Mouse (Mus musculus) kidney, adult 9 months (tissue): ENCODE measurements at regions not wholly inside any gene's neighbourhood (a gene's known extent, or its start where the extent isn't known, plus 50 kb on each side); places are given as distances from the start of the nearest gene placed in this dataset.

Experiments
- DNase-seq: peaks from one replicate; pipeline ENCODE4 v3.0.0; 2022

DNA sequence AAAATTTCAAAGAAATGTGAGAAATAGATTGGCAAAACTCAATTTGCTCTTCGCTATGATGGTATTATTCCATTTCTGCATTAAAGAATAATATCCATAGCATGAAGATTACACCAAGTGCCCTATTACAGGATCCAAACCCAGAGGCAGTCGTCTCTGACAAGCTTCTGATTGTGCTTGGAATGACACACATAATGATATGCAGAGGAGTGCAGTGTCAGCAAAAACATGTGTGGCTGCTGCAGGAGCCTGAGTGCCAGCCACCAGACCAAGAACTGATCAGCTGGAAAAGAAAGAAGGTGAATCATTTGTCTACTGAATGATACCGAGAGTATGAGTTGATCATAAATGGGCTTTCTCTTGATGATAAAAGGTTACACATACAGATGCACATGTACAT, 137.3 kb downstream of the Il15 start:
- DNase-seq: no peak

DNA sequence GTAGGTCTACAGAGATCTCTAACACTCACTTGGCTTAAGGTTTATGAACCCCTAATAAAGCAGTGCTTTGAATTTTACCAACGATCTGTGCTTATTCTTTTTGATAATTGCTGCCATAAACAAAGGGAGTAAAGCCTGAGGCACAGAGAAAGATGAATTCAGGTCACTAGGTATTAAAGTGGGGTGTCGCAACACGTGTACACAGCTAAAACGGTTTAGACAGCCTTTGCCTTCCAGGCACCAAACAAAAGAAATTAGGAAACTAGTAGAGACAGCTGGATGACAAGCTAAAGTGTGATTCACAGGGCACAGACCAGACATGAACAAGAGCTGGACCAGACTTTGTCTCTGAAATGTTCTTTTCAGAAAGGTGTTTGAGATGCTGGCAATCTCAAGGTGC, 140.8 kb downstream of the Il15 start:
- no peak for DNase-seq

DNA sequence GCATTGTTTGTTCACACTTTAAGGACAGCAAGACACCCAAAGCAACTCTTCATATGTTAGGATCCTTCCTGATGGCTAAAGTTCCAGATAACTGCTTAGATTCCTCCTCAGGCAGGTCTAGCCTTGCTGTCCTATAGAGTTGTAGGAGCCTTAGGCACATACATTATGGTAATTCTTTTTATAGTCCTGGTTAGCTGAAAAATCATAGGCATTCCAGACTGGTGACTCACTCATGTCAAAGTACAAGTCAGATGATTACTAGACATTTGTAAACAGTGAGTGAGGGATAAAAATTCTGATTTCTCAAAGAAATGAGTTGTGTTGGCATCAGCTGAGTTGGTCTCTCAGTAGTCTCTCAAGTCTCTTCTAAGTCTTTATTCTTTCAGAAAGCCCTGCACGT, 142.4 kb downstream of the Il15 start:
- no peak for DNase-seq

GRCm38 (mm10) chr8:82255815-82256214, 147.2 kb downstream of the Il15 start:
- peak; percentile 20 for DNase-seq

DNA sequence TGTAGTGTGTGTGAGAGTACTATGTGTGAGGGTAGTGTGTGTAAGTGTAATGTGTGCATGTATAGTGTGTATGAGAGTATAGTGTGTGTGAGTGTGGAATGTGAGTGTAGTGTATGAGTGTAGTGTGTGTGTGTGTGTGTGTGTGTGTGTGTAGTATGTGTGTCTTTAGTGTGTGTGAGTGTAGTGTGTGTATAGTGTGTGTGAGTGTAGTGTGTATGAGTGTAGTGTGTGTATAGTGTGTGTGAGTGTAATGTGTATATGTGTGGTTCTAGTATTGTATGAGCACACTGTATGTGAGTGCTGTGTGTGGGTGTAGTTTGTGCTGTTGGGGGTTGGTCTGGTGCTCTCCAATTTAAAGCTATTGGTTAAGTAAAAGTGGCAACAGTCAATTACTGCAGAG, 150.6 kb downstream of the Il15 start:
- no peak for DNase-seq

- DNase-seq: no peak
Observed at GRCm38 (mm10) chr8:82249841-82250577, 153.0 kb downstream of the Il15 start.

DNA sequence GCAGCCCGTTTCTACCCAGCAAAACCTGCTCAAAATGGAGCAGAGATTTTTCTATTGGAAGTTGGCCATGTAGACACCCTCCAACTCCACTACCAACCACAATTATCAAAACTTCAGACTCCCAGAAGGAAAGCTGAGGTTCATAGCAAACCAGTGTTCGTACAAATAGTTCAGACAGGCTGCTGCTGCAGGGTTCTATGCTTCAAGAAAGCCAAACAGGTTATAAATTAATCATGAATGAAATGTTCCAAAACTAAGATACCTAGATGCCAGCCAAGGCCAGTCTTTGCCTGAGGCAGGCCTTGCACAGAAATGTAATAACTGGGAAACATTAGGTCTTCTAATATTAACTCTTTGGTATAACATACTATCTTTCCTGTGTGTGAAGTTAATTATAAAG, 158.9 kb downstream of the Il15 start:
- DNase-seq: peak; percentile 72

DNA sequence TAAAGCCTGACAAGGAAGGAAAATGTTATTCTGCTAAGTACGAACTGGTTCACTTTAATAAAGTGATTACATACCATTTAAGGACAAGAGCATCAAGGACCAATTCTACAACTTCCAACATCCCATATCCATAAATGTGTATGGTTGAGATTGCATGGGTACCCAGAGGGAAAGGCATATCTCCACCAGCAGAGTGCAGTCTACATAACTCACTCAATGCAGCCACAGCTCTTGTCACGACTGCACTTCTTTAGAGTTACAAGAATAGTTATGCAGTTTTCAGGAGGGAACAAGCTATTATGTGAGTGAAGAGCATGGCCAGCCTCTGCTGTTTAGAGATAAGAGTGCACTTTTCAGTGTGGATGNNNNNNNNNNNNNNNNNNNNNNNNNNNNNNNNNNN, 173.1 kb downstream of the Il15 start:
- peak; percentile 20 for DNase-seq

DNA sequence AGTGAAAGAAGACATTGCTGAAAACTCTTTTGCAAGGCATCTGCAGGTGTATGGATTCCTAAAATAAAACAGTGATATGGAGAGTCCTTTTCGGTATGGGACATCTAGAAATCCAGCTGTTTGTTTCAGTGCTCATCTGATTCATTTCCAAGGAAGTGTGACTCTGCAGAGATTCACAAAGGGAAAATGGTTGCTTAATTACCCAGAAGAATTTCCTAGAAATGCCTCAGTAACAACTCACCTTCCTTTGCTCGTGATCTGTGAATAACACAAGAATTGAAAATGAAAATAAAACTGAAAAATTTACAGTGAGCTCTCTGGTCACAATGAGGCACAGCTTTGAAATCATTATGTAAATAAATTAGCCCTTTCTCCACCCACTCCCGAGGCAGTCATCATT, 201.3 kb downstream of the Il15 start:
- no peak for DNase-seq

DNA sequence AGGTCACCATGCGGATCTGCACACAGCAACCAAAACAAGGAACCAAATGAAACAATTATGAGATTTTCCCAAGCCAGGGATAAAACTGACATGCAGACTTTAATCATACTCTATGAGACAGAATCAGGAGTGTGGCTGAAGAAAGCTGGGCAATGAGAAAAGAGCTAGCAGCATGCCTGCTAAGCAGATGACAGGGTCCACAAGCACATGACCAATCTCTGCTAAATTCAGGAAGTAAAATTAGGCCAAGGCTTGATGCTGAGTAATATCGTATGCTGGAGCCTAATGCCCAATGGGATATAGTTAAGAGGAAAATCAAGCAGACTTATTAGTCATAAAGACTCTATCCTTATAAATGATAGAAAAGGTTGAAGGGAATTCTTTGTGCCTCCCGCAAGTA, 202.8 kb downstream of the Il15 start:
- DNase-seq: no peak

DNA sequence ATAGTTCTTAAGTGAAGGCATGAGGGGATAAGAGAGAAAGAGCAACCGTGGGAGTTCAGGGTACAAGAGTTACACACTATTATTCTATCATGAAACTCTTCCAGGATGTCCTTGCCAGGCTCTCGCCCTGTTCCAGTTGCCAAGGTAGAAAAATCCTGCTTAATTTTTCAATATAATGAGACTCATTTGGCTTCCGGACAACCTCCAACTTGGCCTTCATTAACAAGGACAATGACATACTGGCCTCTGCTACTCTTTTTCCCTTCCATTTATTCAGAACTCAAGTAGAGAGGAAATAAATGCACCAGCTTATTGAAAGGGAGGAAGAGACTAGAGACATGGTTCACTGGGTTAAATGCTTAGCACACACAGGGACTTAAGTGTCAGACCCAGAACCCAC, 206.5 kb downstream of the Il15 start:
- no peak for DNase-seq

GRCm38 (mm10) chr8:82195112-82195511, 207.9 kb downstream of the Il15 start:
- DNase-seq: no peak

DNA sequence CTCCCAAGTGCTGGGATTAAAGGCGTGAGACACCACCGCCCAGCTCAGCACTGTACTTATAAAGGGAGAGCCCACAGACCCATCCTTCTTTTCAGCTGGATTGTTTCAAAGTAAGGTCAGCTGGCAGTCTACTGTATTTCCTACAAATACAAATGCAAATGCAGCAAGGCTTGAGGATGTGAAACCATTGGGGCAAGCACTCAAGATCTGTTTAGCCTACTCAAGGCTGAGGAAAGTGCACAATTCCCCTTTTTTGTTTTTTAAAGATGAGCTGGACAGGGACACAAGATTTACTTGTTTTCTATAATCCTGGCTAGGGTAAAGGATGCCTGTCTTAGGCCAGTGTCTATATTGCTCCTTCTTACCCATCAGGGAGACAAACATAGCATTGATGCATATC, 212.0 kb downstream of the Il15 start:
- DNase-seq: no peak

DNA sequence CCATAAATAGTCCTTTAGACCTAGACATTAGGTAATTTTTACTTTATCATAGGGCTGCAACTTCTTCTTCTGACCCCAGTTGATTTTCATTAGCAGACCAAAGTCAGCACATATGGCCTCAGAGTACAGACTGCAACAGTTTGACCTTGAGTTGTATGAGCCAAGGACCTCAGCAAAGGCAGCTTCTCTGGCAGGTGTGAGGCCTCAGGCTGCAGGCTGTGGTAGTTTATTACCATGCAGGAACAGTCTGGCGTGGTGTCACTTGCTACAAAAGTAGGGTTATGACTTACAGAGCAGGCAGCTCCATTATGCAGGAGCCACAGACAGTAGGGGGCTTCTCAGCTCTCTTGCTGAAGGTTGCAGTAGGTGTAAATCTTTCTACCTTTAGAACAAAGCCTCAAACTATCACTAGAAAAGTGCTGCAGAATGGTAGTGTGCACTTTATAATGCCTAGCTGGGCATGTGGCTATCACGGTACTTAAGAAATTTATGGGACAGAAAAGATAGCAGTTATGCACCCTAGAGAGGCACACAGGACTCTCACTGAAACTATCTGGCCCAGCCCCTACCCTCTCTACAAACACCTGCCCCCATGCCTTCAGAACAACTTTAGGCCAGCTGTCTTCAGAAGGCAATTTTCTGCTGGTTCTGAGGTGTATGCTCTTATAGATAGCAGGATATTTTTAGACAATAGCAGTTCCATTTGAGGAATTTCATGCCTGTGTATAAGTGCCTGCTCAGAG, 215.7 kb downstream of the Il15 start:
- DNase-seq: peak; percentile 26

DNA sequence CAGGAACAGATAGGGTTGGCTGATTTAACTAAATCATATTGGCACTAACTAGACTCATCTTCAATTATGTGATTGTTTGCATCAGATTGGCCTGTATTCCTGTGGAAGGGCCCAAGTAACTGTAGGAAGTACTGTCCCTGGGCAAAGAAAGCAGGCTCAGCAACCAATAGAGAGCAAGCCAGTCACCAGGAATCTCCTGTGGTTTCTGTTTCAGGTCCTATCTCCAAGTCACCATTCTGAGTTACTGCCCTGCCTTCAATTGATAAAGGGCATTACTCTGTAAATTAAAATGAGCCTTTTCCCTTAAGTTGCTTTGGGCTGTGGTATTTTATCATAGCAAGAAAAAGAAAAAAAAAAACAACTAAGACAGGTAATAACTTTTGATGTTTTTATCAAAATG, 219.0 kb downstream of the Il15 start:
- DNase-seq: no peak
